Comparison of ENCODE assay signal across 8 mouse cellular contexts in the genomic region with DNA sequence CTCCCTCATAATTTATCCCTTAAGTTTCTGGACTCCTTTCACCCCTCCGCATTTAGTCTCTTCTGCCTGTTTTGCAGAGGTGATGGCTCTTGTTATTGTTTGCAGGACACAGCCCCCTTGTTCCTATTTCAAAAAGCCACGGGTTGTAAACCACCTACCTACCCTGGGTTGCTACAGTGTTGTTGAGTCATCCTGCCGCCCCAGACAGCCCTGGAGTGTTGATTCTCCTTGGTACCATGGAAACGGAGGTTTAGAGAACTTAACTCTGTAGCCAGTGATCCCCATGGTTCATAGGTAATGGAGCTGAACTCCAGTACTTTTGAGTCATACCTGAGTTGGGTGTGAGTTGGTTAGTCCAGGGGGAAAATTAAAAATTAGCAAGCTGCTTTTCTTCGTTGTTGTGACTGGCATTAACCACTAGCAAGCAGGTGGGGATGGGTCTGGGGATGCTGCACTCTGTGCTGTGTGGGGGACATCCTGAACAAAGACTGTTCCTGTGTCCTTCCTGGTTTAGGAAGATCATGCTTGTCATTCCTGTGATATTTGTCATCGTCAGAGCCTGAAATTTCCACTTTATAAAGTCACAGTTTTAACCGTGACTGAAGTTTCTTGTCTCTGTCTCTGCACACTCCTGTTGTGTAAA. TPM values are rescaled to one million over a fixed set of nuclear protein-coding genes. Genes with fewer than 3 reads are reported as not detected.
A peak's percentile ranks its signal among the peaks of the same experiment; 100 is the strongest.
DNase-seq lines count a peak whose midpoint lies in the region; ATAC-seq and TF ChIP-seq lines count a peak whose summit lies in the region.

No protein-coding gene starts in this region.

- H3K9me3 ChIP-seq in embryonic facial prominence, embryonic 14.5 days (ENCODE audit: control insufficient read depth, low read length): no peaks in the 10 kb centered on the region
- no peaks in the 10 kb centered on the region for H3K9me3 ChIP-seq in kidney, embryonic 15.5 days (replicated peaks)
- H3K9me3 ChIP-seq in midbrain, embryonic 12.5 days: no peaks in the 10 kb centered on the region

- H3K4me1 ChIP-seq in embryonic facial prominence, embryonic 14.5 days (ENCODE audit: control insufficient read depth, insufficient read depth, low read length): peaks cover 35% of the 10 kb centered on the region
- peaks cover 66% of the 10 kb centered on the region for H3K4me1 ChIP-seq in kidney, embryonic 15.5 days
- peaks cover 57% of the 10 kb centered on the region for H3K4me1 ChIP-seq in midbrain, embryonic 12.5 days

- peak; percentile 33 for ATAC-seq in frontal cortex, adult (ENCODE audit: low TSS enrichment)
- ATAC-seq in embryonic facial prominence, embryonic 14.5 days (ENCODE audit: low read depth): no peak
- ATAC-seq in kidney, embryonic 15.5 days (replicated peaks; ENCODE audit: low FRiP score): peak; percentile 23; the same call in 1 of the 2 replicates
- ATAC-seq in midbrain, embryonic 12.5 days (ENCODE audit: low FRiP score, low read depth): no peak

- WGBS in embryonic facial prominence, embryonic 14.5 days: 23% methylated on average over 7 of the region's 7 CpGs
- whole genome bisulfite sequencing in kidney, embryonic 15.5 days: 14% methylated on average over 7 of the region's 7 CpGs
- 18% methylated on average over 7 of the region's 7 CpGs for WGBS in midbrain, embryonic 12.5 days

- H3K9ac ChIP-seq in embryonic facial prominence, embryonic 14.5 days (ENCODE audit: low read depth, low read length): peak overlapping the region; percentile 100
- H3K9ac ChIP-seq in kidney, embryonic 15.5 days: no peak overlapping the region
- H3K9ac ChIP-seq in midbrain, embryonic 12.5 days (replicated peaks): peak overlapping the region; percentile 98

- no peak for DNase-seq in frontal cortex, postnatal 36 days (ENCODE audit: low spot score in 2 of 2)
- peak; percentile 49 for DNase-seq in embryonic facial prominence, embryonic 14.5 days (ENCODE audit: low spot score)
- DNase-seq in thymus, postnatal 36 days: no peak
- no peak for DNase-seq in cerebellum, adult 8-10 months

- H3ac ChIP-seq in C2C12 (ENCODE audit: control insufficient read depth, insufficient read length, low read depth): no peak overlapping the region

- peaks cover 75% of the 10 kb centered on the region for H3K79me3 ChIP-seq in C2C12 (ENCODE audit: low read depth)

- H3K4me2 ChIP-seq in embryonic facial prominence, embryonic 14.5 days (ENCODE audit: low read depth, low read length): peak overlapping the region; percentile 72
- H3K4me2 ChIP-seq in kidney, embryonic 15.5 days: peak overlapping the region; percentile 79
- H3K4me2 ChIP-seq in midbrain, embryonic 12.5 days (replicated peaks): peak overlapping the region; percentile 78

- TF ChIP-seq CTCF in C2C12 (IDR thresholded peaks at IDR 0.05; ENCODE audit: control insufficient read depth, insufficient read depth, insufficient read length): no peak

- peaks cover 5% of the 10 kb centered on the region for H3K36me3 ChIP-seq in C2C12 (ENCODE audit: control insufficient read depth, insufficient read depth)
- no peaks in the 10 kb centered on the region; the same call in 1 of the 2 replicates for H3K36me3 ChIP-seq in embryonic facial prominence, embryonic 14.5 days (ENCODE audit: control insufficient read depth, insufficient read depth, low read length)
- 0 out of 2 replicates have a peak, but pooled peaks cover 3% of the 10 kb centered on the region for H3K36me3 ChIP-seq in kidney, embryonic 15.5 days
- no peaks in the 10 kb centered on the region for H3K36me3 ChIP-seq in midbrain, embryonic 12.5 days

- H3K79me2 ChIP-seq in C2C12 (ENCODE audit: control insufficient read depth, insufficient read depth): peaks cover 98% of the 10 kb centered on the region

- peak overlapping the region; percentile 71 for H3K4me3 ChIP-seq in C2C12 (ENCODE audit: insufficient read depth, poor library complexity, severe bottlenecking)
- H3K4me3 ChIP-seq in embryonic facial prominence, embryonic 14.5 days (ENCODE audit: low read depth, low read length): peak overlapping the region; percentile 92
- H3K4me3 ChIP-seq in kidney, embryonic 15.5 days (replicated peaks): peak overlapping the region; percentile 81
- peak overlapping the region; percentile 94 for H3K4me3 ChIP-seq in midbrain, embryonic 12.5 days

- no peak overlapping the region for H3K27ac ChIP-seq in embryonic facial prominence, embryonic 14.5 days (replicated peaks; ENCODE audit: low read depth, low read length)
- peak overlapping the region; percentile 99 for H3K27ac ChIP-seq in kidney, embryonic 15.5 days
- H3K27ac ChIP-seq in midbrain, embryonic 12.5 days (replicated peaks): no peak overlapping the region

- H3K27me3 ChIP-seq in C2C12 (ENCODE audit: control insufficient read depth, insufficient read depth, insufficient read length): no peaks in the 10 kb centered on the region
- H3K27me3 ChIP-seq in embryonic facial prominence, embryonic 14.5 days (replicated peaks; ENCODE audit: control insufficient read depth, insufficient read depth, low read length): no peaks in the 10 kb centered on the region
- H3K27me3 ChIP-seq in kidney, embryonic 15.5 days: no peaks in the 10 kb centered on the region
- H3K27me3 ChIP-seq in midbrain, embryonic 12.5 days: no peaks in the 10 kb centered on the region

TF ChIP-seq in C2C12, 6 proteins besides CTCF, POLR2A, EP300 and RAD21:
- no peak for TF ChIP-seq FOSL1 (IDR thresholded peaks at IDR 0.05; ENCODE audit: insufficient read depth, low read length, poor library complexity, severe bottlenecking)
- no peak for TF ChIP-seq MAX (IDR thresholded peaks at IDR 0.05)
- no peak for TF ChIP-seq MYOG (IDR thresholded peaks at IDR 0.05; ENCODE audit: control insufficient read depth, extremely low read depth, insufficient read length)
- no peak for TF ChIP-seq USF1 (IDR thresholded peaks at IDR 0.05; ENCODE audit: low read depth)
- peak; percentile 18 for TF ChIP-seq MYOD1 (IDR thresholded peaks at IDR 0.05; ENCODE audit: control insufficient read depth, insufficient read length, low read depth)

RNA-seq across cellular contexts. Expression of a gene that starts 1.8 kb away (rescaled TPM):
- 14.7 TPM for polyA plus RNA-seq in C2C12 (2012; fragmentation: generic; extraction: Trizol)
- 39.6 and 40.0 TPM in 2 replicates for polyA plus RNA-seq in embryonic facial prominence, embryonic 14.5 days (2014; fragmentation: Nextera tagmentation; extraction: Ambion mirVana)
- polyA plus RNA-seq in kidney, embryonic 15.5 days (2015; fragmentation: Nextera tagmentation; extraction: Ambion mirVana): 47.0 and 49.1 TPM in 2 replicates
- polyA plus RNA-seq in midbrain, embryonic 12.5 days (2016; fragmentation: Nextera tagmentation; extraction: Ambion mirVana): 46.0 and 48.4 TPM in 2 replicates

RNA-seq across cellular contexts. Expression of a gene that starts 2.6 kb away (rescaled TPM):
- polyA plus RNA-seq in C2C12 (2012; fragmentation: generic; extraction: Trizol): 6.2 TPM
- 44.0 and 44.4 TPM in 2 replicates for polyA plus RNA-seq in embryonic facial prominence, embryonic 14.5 days (2014; fragmentation: Nextera tagmentation; extraction: Ambion mirVana)
- 38.0 and 42.6 TPM in 2 replicates for polyA plus RNA-seq in kidney, embryonic 15.5 days (2015; fragmentation: Nextera tagmentation; extraction: Ambion mirVana)
- polyA plus RNA-seq in midbrain, embryonic 12.5 days (2016; fragmentation: Nextera tagmentation; extraction: Ambion mirVana): 54.2 and 56.5 TPM in 2 replicates

Comparison
In these comparisons a context has a peak if more than half of its experiments do, and no peak if none do; other contexts are left out.
1. ATAC-seq: peak in frontal cortex, adult (single experiment) and kidney, embryonic 15.5 days (single experiment); none in embryonic facial prominence, embryonic 14.5 days (single experiment) and midbrain, embryonic 12.5 days (single experiment).
2. Peak in every context shown above with its lines, with median percentiles within 50 percentile points of each other: H3K4me3 ChIP-seq and H3K4me2 ChIP-seq.